Mouse (Mus musculus): Measurements from ENCODE around the gene Btbd35f10.
"Not testable (repeated sequence)": the region's sequence is repeated elsewhere in the genome, so short reads cannot be mapped to it uniquely, and the experiment has no call there.

Btbd35f10 gene

DNA sequence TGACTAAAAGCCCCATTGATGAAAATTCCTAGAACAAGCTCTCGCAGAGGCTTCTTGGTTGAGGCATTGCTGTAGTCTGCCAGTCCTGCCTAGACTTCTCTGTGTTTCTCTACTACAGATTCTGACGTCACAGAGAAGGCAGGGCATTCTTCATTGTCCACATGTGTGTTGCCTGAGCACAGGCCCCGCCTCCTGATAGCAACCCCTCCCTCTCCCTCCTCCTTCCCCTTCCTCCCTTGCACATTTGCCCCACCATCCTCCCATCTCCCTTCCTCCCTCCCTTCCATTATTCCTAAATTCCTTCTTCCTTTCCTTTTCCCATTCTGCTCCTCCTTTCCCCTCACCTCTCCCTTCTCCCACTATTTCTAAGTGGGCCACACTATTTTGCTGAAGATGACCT lies at the start of gene Btbd35f10:
Gene Btbd35f10, minus strand, starts transcription at position 101 of the 400 bp plus-strand sequence.
- DNase-seq (ENCODE audit: extremely low spot score, low read depth, low spot score): not testable (repeated sequence)

Data from hindlimb bud, embryonic 11.5 days (tissue).